Mouse (Mus musculus) macrophage (primary cell): Measurements from ENCODE around the gene Xrcc4. TPM values are rescaled to one million over a fixed set of nuclear protein-coding genes. Genes with fewer than 3 reads are reported as not detected.

Experiments used
- H3K27ac ChIP-seq: fragments of 350-480 bp; formaldehyde crosslinking; 2 replicates; pipeline ENCODE4 v1.9.0; 2021
- H3K36me3 ChIP-seq: fragments of 350-480 bp; formaldehyde crosslinking; 2 replicates; pipeline ENCODE4 v1.9.0; 2021; ENCODE audit errors: inconsistent target
- H3K4me3 ChIP-seq: fragments of 350-480 bp; formaldehyde crosslinking; 2 replicates; pipeline ENCODE4 v1.9.0; 2021; ENCODE audit errors: inconsistent target
- H3K79me2 ChIP-seq: fragments of 350-480 bp; formaldehyde crosslinking; 2 replicates; pipeline ENCODE4 v1.9.0; 2021; ENCODE audit errors: inconsistent target
- WGBS: methylation state at CpG from one replicate; pipeline ENCODE4 v1.1.7; 2026; ENCODE audit warnings: inconsistent platforms; ENCODE audit not compliant: missing documents; 5-methylcytosine and 5-hydroxymethylcytosine counted together
- polyA plus RNA-seq: library from polyadenylated mRNA; stranded (reverse); fragments of 250-400 nt; gene quantifications from 3 replicates; pipeline ENCODE4 v1.2.4, GENCODE M21; 2018; ENCODE audit warnings: inconsistent platforms

Gene Xrcc4
- polyA plus RNA-seq, 1 experiment from 2014 or later, result 21.4 TPM

DNA sequence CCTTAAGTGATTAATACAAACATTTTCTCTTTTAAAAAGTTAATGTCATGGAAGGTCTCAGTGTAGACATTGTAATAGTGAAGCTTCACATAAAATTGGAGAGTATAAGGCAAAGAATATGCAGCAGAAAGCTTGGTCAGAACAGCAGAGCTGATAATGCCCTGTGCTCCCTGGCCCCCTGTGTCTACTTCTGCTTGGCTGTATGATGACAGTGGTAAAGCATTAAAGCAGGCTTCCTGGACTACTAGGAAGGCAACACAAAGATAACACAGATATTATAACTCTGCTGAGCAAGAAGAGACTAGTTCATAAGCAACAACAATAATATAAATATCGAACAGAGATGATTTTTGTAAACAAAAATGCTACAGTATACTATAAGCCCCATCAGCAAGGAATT is 199.2 kb downstream of the Xrcc4 start:
- no peaks in the 10 kb centered on the region for H3K79me2 ChIP-seq
- WGBS, result 100% methylated on average over 1 of the region's 1 CpGs
- H3K4me3 ChIP-seq, result no peak overlapping the region

DNA sequence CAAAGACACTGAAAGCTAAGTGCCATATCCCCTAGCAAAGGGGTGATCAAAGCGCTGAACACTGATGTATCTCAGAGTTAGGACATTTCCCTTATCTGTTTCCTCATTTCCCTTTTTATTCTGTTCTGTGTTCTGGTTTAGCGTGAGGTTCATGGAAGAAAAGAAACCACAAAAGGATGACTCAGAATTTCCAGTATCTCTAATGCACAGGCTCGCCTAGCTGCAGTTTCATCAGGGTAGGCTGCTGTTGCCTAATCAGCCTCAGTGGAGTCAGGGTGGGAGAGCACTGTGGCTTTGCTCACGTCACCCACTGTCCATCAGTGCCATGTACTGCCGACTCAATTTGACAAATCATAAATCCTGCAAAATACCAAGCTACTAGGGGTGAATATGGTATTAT is 200.3 kb downstream of the Xrcc4 start:
- H3K36me3 ChIP-seq, result no peaks in the 10 kb centered on the region
- no peaks in the 10 kb centered on the region for H3K79me2 ChIP-seq
- H3K27ac ChIP-seq, result peak overlapping the region; percentile 51
- H3K4me3 ChIP-seq, result no peak overlapping the region
- 0% methylated on average over 5 of the region's 5 CpGs for WGBS

More for the DNA sequence above, 199.2 kb downstream of the Xrcc4 start:
- Histone ChIP-seq H3K27ac (peak overlapping the region; percentile 29), H3K36me3 (no peaks in the 10 kb centered on the region)

DNA sequence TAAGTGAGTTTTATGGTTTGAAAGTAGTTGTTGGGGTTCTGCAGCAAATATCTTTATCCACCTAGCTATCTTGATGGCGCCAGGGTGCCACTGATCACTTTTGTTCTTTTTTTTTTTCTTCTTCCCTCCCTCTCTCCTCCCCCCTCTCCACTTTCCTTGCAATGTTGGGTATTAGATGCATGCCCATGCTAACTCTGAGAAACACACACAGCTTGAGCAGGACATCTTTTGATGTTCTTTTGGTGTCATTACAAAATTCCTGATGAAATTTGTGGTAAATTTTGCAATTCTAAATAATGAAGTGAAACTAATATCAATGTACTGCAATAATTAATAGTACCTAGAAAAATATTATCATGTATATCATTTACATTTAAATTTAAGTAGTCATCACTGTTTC is 205.9 kb downstream of the Xrcc4 start:
- Histone ChIP-seq H3K36me3 (no peaks in the 10 kb centered on the region), H3K27ac (no peak overlapping the region), H3K79me2 (no peaks in the 10 kb centered on the region), H3K4me3 (no peak overlapping the region)
- 75% methylated on average over 1 of the region's 1 CpGs for WGBS

DNA sequence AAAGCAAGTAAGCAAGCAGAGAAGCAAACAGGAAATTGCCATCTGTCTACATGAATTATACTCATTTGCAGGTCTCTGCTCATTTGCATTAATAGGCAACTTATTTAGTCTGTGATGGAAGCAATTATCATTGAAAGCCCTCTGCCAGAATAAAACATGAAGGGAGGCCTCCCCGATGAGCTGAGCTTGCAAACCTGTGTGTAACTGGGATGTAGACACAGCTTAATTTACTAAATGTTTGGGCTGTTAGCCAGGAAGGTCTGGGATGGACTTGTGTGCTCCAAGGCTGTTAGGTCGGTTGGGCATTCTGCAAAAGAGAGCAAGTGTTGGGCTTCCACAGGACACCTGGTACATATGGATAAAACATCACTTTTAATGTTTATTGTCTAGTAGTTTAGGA is 208.1 kb downstream of the Xrcc4 start:
- WGBS, result 100% methylated on average over 2 of the region's 2 CpGs
- H3K4me3 ChIP-seq, result no peak overlapping the region
- no peak overlapping the region for H3K27ac ChIP-seq

DNA sequence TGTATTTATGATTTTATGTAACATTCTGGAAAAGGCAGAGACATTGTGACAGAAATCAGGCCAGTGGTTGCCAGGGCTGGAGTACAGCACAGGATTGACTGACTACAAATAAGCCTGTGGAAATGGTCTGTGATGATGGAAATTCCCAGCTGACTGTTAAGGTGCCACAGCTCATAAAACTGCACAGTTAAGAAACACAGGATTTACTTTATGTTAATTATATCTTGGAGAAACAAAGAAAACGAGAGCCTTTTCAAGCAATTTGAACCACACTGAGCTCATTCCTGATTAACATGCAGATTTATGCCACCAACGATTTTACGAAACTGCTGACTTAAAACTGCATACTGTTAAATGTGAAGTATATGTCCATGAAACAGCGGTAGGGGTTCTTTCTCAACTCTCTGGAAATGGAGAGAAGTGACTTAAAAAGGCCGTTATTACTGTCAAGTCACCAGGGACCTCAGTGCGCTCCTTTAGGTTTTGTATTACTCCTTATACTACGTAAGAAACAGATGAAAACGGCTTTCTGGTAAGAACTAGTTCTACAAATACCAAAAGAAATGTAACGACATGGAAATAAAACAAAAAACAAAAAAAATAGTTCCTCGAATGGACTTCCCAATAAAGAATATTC is 210.5 kb downstream of the Xrcc4 start:
- no peaks in the 10 kb centered on the region for H3K36me3 ChIP-seq
- WGBS, result 96% methylated on average over 10 of the region's 10 CpGs
- H3K4me3 ChIP-seq, result no peak overlapping the region
- H3K27ac ChIP-seq, result no peak overlapping the region
- no peaks in the 10 kb centered on the region for H3K79me2 ChIP-seq

More for the DNA sequence above, 208.1 kb downstream of the Xrcc4 start:
- Histone ChIP-seq H3K79me2 (no peaks in the 10 kb centered on the region), H3K36me3 (no peaks in the 10 kb centered on the region)

DNA sequence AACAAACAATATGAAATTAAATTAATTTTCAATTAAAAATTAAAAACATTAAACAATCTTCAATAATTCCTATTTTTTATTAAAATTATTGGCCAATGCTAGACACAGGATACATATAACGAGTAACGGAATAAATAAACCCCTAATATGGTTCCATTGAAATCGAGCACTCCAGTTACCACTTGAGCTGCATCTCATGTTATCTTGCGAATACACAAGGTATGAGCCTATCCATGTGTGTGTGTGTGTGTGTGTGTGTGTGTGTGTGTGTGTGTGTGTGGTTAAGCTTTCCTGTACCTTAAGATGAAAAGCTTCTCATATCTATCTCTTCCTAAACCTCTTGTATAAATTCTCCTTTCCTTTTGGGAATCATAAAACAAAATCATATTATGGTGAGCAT is 213.9 kb downstream of the Xrcc4 start:
- 96% methylated on average over 4 of the region's 4 CpGs for WGBS
- Histone ChIP-seq H3K27ac (no peak overlapping the region), H3K36me3 (no peaks in the 10 kb centered on the region), H3K79me2 (no peaks in the 10 kb centered on the region), H3K4me3 (no peak overlapping the region)

DNA sequence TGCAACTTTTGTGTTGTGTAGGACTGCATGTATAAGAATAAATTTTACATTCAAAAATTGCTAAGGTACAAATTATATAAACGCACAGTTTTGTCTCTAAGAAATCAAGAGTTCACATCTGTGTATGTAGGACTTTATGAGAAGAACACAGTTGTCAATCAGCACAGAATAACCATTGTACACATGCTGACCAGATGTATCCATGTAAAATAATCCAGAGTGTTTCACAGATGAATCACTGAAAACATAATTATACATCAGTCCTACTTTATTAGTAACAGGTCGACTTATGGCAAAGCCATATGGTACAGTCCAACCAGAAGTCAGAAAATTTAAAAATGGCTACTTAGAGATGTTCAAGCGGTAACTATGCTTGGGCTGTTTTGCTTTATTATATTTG is 216.7 kb downstream of the Xrcc4 start:
- 94% methylated on average over 3 of the region's 3 CpGs for WGBS
- H3K4me3 ChIP-seq, result no peak overlapping the region
- H3K36me3 ChIP-seq, result no peaks in the 10 kb centered on the region
- H3K27ac ChIP-seq, result no peak overlapping the region
- no peaks in the 10 kb centered on the region for H3K79me2 ChIP-seq

DNA sequence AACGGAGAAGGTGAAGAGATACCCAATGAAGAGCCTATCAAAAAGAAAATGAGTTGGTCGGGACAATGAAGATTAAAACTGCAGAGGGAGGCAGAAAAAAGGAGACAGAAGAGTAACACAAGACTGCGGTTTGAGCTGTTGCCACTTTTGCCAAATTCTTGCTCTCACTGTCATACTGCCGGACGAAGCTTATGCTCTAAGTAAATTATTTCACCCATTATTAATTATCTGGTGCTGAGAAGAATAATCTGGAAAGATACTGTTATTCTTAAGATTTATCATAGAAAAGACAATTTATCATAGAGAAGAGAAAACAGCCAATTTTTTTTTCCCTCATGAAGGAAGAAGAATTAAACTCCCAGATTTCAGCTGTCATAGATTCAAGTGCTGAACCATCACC is 235.3 kb downstream of the Xrcc4 start:
- no peaks in the 10 kb centered on the region for H3K79me2 ChIP-seq
- H3K4me3 ChIP-seq, result no peak overlapping the region
- no peaks in the 10 kb centered on the region for H3K36me3 ChIP-seq
- H3K27ac ChIP-seq, result no peak overlapping the region
- WGBS, result 100% methylated on average over 5 of the region's 5 CpGs

DNA sequence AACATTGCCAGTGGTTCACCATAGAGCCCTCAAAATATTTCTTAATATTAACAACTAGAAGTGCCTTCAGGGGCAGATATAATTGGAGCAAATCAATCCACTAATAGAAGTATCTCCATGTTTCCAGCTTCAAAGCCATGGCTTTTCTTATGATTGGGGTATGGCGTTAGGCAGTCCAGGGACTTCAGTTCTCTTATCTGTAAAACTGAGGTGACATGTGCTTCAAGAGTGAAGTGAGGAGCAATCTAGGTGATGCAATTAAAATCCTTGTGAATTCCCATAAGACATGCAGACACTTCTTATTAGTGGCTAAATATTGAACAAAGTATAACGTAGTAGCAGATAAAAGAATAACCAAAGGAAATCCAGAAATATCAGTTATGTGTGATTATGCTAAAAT is 238.7 kb downstream of the Xrcc4 start:
- Histone ChIP-seq H3K4me3 (no peak overlapping the region), H3K27ac (no peak overlapping the region), H3K79me2 (no peaks in the 10 kb centered on the region), H3K36me3 (no peaks in the 10 kb centered on the region)
- 100% methylated on average over 2 of the region's 2 CpGs for WGBS

DNA sequence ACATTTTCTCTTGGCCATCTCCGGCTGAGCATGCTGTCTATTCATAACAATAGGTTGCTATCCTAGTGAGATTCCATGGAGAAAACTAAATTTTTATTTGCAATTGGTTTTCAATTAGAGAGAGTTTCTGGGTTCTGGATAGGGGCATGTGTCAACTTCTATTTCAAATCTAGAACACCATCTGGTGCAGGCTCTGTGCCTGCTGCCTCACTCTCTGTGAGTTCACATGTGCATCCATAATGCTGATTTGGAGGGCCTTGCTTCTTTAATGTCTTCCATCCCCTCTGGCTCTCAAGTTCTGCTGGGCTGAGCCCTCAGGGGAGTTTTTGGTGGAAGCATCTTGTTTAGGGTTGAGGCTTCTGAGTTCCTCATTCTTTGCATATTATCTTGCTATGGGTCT is 239.5 kb downstream of the Xrcc4 start:
- Histone ChIP-seq H3K4me3 (no peak overlapping the region), H3K79me2 (no peaks in the 10 kb centered on the region), H3K36me3 (no peaks in the 10 kb centered on the region), H3K27ac (no peak overlapping the region)
- no CpG with 5 or more reads among the region's 1 CpGs for WGBS

DNA sequence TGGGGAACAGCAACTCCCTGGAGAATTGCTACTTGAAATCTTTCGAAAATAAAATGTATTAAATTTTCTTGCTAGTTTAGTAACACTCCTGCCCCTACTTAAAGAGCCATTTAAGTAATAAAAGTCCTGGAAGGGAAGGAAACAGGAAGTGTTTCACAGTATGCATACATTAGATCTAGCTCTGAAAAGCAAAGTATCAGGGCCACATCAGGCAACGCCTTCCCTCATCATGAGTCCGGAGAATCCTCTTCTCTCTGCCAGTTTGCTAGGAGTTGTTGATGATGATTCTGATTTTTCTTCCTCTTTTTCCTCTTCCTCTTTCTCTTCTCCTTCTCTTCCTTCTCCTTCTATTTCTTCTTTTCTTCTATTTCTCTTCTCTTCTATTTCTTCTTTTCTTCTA is 250.8 kb downstream of the Xrcc4 start:
- no peak overlapping the region for H3K27ac ChIP-seq
- 51% methylated on average over 3 of the region's 3 CpGs for WGBS

DNA sequence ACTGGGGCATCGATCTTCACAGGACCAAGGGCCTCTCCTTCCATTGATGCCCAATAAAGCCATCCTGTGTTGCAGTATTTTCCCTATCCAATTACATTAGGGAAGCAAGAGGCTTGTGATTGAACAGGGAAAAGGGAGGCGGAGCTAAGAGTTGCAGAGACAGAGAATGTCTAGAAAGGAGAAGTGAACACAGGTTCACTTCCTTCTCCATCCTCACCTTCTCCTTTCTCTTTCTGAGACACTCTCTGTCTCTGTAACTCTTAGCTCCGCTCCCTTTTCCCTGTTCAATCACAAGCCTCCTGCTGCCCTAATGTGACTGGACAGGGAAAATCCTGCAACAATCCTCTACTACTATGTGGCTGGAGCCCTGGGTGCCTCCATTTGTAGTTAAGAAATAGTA is 254.9 kb downstream of the Xrcc4 start:
- 65% methylated on average over 3 of the region's 3 CpGs for WGBS

More for the DNA sequence above, 250.8 kb downstream of the Xrcc4 start:
- Histone ChIP-seq H3K36me3 (no peaks in the 10 kb centered on the region), H3K4me3 (no peak overlapping the region), H3K79me2 (no peaks in the 10 kb centered on the region)

DNA sequence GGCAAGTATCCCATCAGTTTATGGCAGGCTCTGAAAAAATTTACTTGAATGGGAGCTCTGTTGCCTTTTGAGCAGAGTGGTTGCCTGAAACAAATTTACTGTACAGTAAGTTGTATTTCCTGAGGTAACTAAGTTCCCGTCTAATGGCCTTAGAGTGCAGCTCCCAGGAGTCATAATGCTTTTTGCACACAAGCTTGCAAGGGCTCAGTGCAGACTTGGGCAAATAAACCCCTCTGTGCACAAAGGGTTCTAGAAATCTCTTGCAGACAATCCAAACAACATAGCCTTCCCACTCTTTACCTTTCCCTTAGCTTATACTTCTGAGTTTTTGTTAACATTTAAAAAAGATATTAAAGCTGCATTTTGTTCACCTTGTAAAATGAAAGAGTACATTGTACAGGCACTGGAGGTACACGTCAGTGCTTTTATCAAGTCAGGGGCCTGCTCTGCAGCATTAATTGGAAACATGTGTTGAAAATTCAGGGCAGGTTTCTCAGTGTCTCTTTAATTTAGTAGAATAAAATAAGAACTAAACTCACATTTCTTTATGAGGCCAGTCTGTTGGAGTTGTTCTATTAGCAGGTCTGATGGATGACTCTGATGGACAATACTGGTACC is 256.2 kb downstream of the Xrcc4 start:
- Histone ChIP-seq H3K36me3 (no peaks in the 10 kb centered on the region), H3K79me2 (no peaks in the 10 kb centered on the region), H3K4me3 (no peak overlapping the region), H3K27ac (no peak overlapping the region)
- 100% methylated on average over 2 of the region's 2 CpGs for WGBS

More for the DNA sequence above, 254.9 kb downstream of the Xrcc4 start:
- no peak overlapping the region for H3K27ac ChIP-seq
- H3K36me3 ChIP-seq, result no peaks in the 10 kb centered on the region
- no peak overlapping the region for H3K4me3 ChIP-seq
- no peaks in the 10 kb centered on the region for H3K79me2 ChIP-seq

DNA sequence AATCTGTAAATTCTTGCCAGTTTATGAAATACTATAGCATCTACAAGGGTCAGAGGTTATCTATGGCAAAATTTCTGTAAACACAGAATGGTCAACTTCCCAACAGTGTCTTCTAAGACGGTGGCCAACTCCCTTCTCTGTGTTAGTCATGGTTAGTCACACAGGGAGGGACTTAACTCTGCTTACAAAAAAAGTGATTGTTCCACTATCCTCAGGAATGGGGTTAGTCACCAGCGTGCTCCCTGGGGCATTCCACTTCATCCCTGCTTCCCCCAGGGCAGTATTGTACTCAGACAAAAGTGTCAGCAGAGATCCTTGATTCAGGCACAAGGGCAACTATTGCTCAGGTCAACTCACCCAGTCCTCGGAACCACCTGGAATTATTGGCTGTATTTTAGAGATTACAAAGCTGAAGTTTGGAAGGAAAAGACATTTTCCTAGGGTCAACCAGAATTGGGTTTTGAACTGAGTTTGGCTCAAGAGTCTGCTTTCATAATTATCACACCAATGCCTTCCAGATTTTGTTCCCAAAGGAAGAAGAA is 260.9 kb downstream of the Xrcc4 start:
- H3K27ac ChIP-seq, result no peak overlapping the region
- H3K79me2 ChIP-seq, result no peaks in the 10 kb centered on the region
- H3K36me3 ChIP-seq, result no peaks in the 10 kb centered on the region
- WGBS, result 59% methylated on average over 3 of the region's 3 CpGs
- no peak overlapping the region for H3K4me3 ChIP-seq

DNA sequence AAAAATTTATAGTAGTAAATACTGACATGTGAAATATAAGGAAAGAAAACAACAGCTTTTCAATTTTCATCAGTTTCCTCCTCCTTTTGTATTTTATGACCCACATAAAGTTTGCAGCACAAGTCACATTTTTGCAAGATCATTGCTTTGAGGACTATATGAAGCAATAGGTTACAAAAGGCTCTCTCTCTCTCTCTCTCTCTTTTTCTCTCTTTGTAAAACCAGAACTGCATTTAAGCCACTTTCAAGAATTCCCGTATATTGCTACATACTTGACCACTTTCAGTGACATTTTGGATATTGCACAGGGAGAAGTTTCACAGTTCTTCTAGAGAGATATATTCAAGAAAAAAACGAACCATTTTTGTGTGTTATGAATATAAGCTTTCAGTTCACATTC is 261.6 kb downstream of the Xrcc4 start:
- 39% methylated on average over 2 of the region's 2 CpGs for WGBS

More for the DNA sequence above, 261.6 kb downstream of the Xrcc4 start:
- H3K4me3 ChIP-seq, result no peak overlapping the region
- no peak overlapping the region for H3K27ac ChIP-seq
- H3K36me3 ChIP-seq, result no peaks in the 10 kb centered on the region
- no peaks in the 10 kb centered on the region for H3K79me2 ChIP-seq
